Mouse (Mus musculus) adrenal gland, adult 8-10 months (tissue): ENCODE data around the gene Krtap1-3. TPM values are rescaled to one million over a fixed set of nuclear protein-coding genes. Genes with fewer than 3 reads are reported as not detected.

ENCODE experiments used
- DNase-seq: peaks from one replicate; pipeline ENCODE4 v3.0.0; 2022
- total RNA-seq, 4 experiments: library from RNA; stranded (reverse); gene quantifications; 2 replicates each; pipeline ENCODE4 v1.2.4; 2022

Krtap1-3 gene
- total RNA-seq, 4 experiments from 2014 or later = not detected

GRCm38 (mm10) chr11:99557976-99558745, 33.0 kb downstream of the Krtap1-3 start:
- no peak for DNase-seq

GRCm38 (mm10) chr11:99556753-99557152, 34.4 kb downstream of the Krtap1-3 start, which contains the start of gene Krtap3-2:
TSS of gene Krtap3-2 (minus strand) at chr11:99556853.
- no peak for DNase-seq

GRCm38 (mm10) chr11:99556195-99556594, 34.9 kb downstream of the Krtap1-3 start:
- DNase-seq = no peak

GRCm38 (mm10) chr11:99550765-99551164, 40.4 kb downstream of the Krtap1-3 start, which contains the start of gene Krtap3-3:
TSS of gene Krtap3-3 (minus strand) at chr11:99550865.
- DNase-seq = no peak

- no peak for DNase-seq
Observed at GRCm38 (mm10) chr11:99547892-99548291, 43.2 kb downstream of the Krtap1-3 start.

Other genes starting within 250 kb of the Krtap1-3 start
- gene Krt27, start 240.2 kb downstream of the Krtap1-3 start, total RNA-seq = not detected
- not detected for gene Krt28, start 216.4 kb downstream of the Krtap1-3 start, total RNA-seq
- 1 to 10 TPM; 4.5 to 9.5 (median 8.0) TPM for gene Krt10, start 202.0 kb downstream of the Krtap1-3 start, total RNA-seq
- gene Krt12, start 169.1 kb downstream of the Krtap1-3 start, total RNA-seq = not detected
- under 1 TPM in 1 of 4 experiments, not detected in 3; 0.13 TPM for gene Krt20, start 153.2 kb downstream of the Krtap1-3 start, total RNA-seq
- under 1 TPM in 1 of 4 experiments, not detected in 3; 0.20 TPM for gene Krt23, start 98.2 kb downstream of the Krtap1-3 start, total RNA-seq
- not detected for gene Krt39, start 70.0 kb downstream of the Krtap1-3 start, total RNA-seq
- not detected for gene Krt40, start 48.2 kb downstream of the Krtap1-3 start, total RNA-seq
- gene Krtap3-3, start 40.5 kb downstream of the Krtap1-3 start, total RNA-seq = not detected
- gene Krtap3-2, start 34.5 kb downstream of the Krtap1-3 start, total RNA-seq = not detected
- not detected for gene Gm11939, start 31.9 kb downstream of the Krtap1-3 start, total RNA-seq
- not detected for gene Krtap3-1, start 24.7 kb downstream of the Krtap1-3 start, total RNA-seq
- gene Krtap1-5, start 10.3 kb downstream of the Krtap1-3 start, total RNA-seq = not detected
- not detected for gene Krtap1-4, start 7.7 kb downstream of the Krtap1-3 start, total RNA-seq
- not detected for gene Krtap9-3, start 6.8 kb upstream of the Krtap1-3 start, total RNA-seq
- not detected for gene Gm11938, start 12.0 kb upstream of the Krtap1-3 start, total RNA-seq
- gene Gm11937, start 18.9 kb upstream of the Krtap1-3 start, total RNA-seq = not detected
- gene Krtap2-4, start 23.5 kb upstream of the Krtap1-3 start, total RNA-seq = not detected
- not detected for gene Gm11562, start 29.1 kb upstream of the Krtap1-3 start, total RNA-seq
- not detected for gene Krtap4-1, start 36.9 kb upstream of the Krtap1-3 start, total RNA-seq
- not detected for gene Krtap4-2, start 43.7 kb upstream of the Krtap1-3 start, total RNA-seq
- not detected for gene Krtap4-7, start 52.8 kb upstream of the Krtap1-3 start, total RNA-seq
- gene Gm11555, start 58.9 kb upstream of the Krtap1-3 start, total RNA-seq = not detected
- gene Gm11563, start 67.6 kb upstream of the Krtap1-3 start, total RNA-seq = not detected
- not detected for gene Krtap4-6, start 74.6 kb upstream of the Krtap1-3 start, total RNA-seq
- not detected for gene Gm14190, start 99.4 kb upstream of the Krtap1-3 start, total RNA-seq
- gene Gm14180, start 143.0 kb upstream of the Krtap1-3 start, total RNA-seq = not detected
- not detected for gene Gm11595, start 181.6 kb upstream of the Krtap1-3 start, total RNA-seq
- not detected for gene Krtap4-8, start 189.4 kb upstream of the Krtap1-3 start, total RNA-seq
- not detected for gene Krtap4-9, start 193.9 kb upstream of the Krtap1-3 start, total RNA-seq
- not detected for gene Gm11596, start 202.1 kb upstream of the Krtap1-3 start, total RNA-seq
- gene Gm11569, start 207.6 kb upstream of the Krtap1-3 start, total RNA-seq = not detected
- gene Gm11554, start 213.1 kb upstream of the Krtap1-3 start, total RNA-seq = not detected
- not detected for gene Krtap4-13, start 218.6 kb upstream of the Krtap1-3 start, total RNA-seq
- gene Gm11564, start 224.3 kb upstream of the Krtap1-3 start, total RNA-seq = not detected
- gene 2300003K06Rik, start 246.7 kb upstream of the Krtap1-3 start, total RNA-seq = not detected